Mouse (Mus musculus): ENCODE measurements at regions not wholly inside any gene's neighbourhood (a gene's known extent, or its start where the extent isn't known, plus 50 kb on each side); places are given as distances from the start of the nearest gene placed in this dataset.

GRCm38 (mm10) chr2:77333394-77334079 lies 53.1 kb upstream of the Sestd1 start:
- no peaks in the 10 kb centered on the region for H3K36me3 ChIP-seq (ENCODE audit: control insufficient read depth in 1 of 2, insufficient read depth in 2 of 2, low read length in 2 of 2)
- no peak overlapping the region for H3K9ac ChIP-seq (ENCODE audit: control insufficient read depth, low read depth, low read length, poor library complexity, severe bottlenecking)
- no peak overlapping the region for H3K27ac ChIP-seq (ENCODE audit: control insufficient read depth, low read depth, low read length)
- no peaks in the 10 kb centered on the region for H3K4me1 ChIP-seq (ENCODE audit: control insufficient read depth in 1 of 2, insufficient read depth in 2 of 2, low read length in 2 of 2)
- H3K79me2 ChIP-seq (ENCODE audit: control insufficient read depth, insufficient read depth, low read length, poor library complexity): no peaks in the 10 kb centered on the region
- TF ChIP-seq MYC (IDR thresholded peaks at IDR 0.05; ENCODE audit: low read depth, low read length) (no peak), SMC3 (IDR thresholded peaks at IDR 0.05; ENCODE audit: low read depth, low read length) (no peak), GABPA (IDR thresholded peaks at IDR 0.05; ENCODE audit: low read depth, low read length) (no peak), USF2 (IDR thresholded peaks at IDR 0.05; ENCODE audit: borderline replicate concordance in 1 of 2, insufficient read depth in 1 of 2, low read depth in 1 of 2, low read length in 2 of 2) (no peak), HCFC1 (IDR thresholded peaks at IDR 0.05; ENCODE audit: low read depth, low read length) (no peak)
- DNase-seq (ENCODE audit: low read depth, low spot score): no peak
- H3K9me3 ChIP-seq (replicated peaks; ENCODE audit: insufficient read depth, low read length): no peaks in the 10 kb centered on the region
- H3K27me3 ChIP-seq (ENCODE audit: control insufficient read depth in 1 of 2, insufficient read depth in 2 of 2, low read length in 2 of 2): no peaks in the 10 kb centered on the region
- H3K4me3 ChIP-seq (ENCODE audit: control insufficient read depth in 1 of 2, insufficient read depth in 1 of 2, low read depth in 2 of 2, low read length in 2 of 2): no peak overlapping the region
